Mouse (Mus musculus) stomach, embryonic 16.5 days (tissue): ENCODE data around the gene Ubr7. TPM values are rescaled to one million over a fixed set of nuclear protein-coding genes. Genes with fewer than 3 reads are reported as not detected.

Experiments
- ATAC-seq: fragments of 200-750 bp; cut with Nextera tagmentation; 2 replicates; pipeline ENCODE4 v1.8.0; 2017; ENCODE audit warnings: moderate number of reproducible peaks, moderate TSS enrichment; ENCODE audit not compliant: insufficient read depth, low FRiP score
- H3K27ac ChIP-seq: fragments of 300-500 bp; sonication (generic); 2 replicates; pipeline ENCODE4 v1.5.1; 2014; ENCODE audit warnings: low read length
- H3K27me3 ChIP-seq: fragments of 300-500 bp; sonication (generic); 2 replicates; pipeline ENCODE4 v1.6.1; 2014; ENCODE audit warnings: low read length, control low read depth, mixed read lengths; ENCODE audit not compliant: control insufficient read depth, insufficient read depth
- H3K36me3 ChIP-seq: fragments of 300-500 bp; sonication (generic); 2 replicates; pipeline ENCODE4 v1.6.1; 2014; ENCODE audit warnings: low read length; ENCODE audit not compliant: control insufficient read depth, insufficient read depth
- H3K4me1 ChIP-seq: fragments of 300-500 bp; sonication (generic); 2 replicates; pipeline ENCODE4 v1.6.1; 2014; ENCODE audit warnings: low read length, control low read depth, mixed read lengths; ENCODE audit not compliant: control insufficient read depth, insufficient read depth
- H3K4me2 ChIP-seq: fragments of 300-500 bp; sonication (generic); 2 replicates; pipeline ENCODE4 v1.6.1; 2014; ENCODE audit warnings: low read depth, low read length, mixed read lengths
- H3K4me3 ChIP-seq: fragments of 300-500 bp; sonication (generic); replicated peaks from 2 replicates; pipeline ENCODE4 v1.5.1; 2014; ENCODE audit warnings: mild to moderate bottlenecking, low read length
- H3K9ac ChIP-seq: fragments of 300-500 bp; sonication (generic); 2 replicates; pipeline ENCODE4 v1.6.1; 2014; ENCODE audit warnings: low read length
- H3K9me3 ChIP-seq: fragments of 300-500 bp; sonication (generic); replicated peaks from 2 replicates; pipeline ENCODE4 v1.6.1; 2016; ENCODE audit warnings: low read length, control low read depth; ENCODE audit not compliant: control insufficient read depth
- WGBS: fragments of 180-500 bp; shearing (Covaris S2); extraction: QIAGEN DNeasy Blood & Tissue Kit; methylation state at CpG from one replicate; pipeline ENCODE4 v1.1.7; 2014; 5-methylcytosine and 5-hydroxymethylcytosine counted together
- polyA plus RNA-seq: library from polyadenylated mRNA; unstranded; fragments of >200 nt; fragmentation: Nextera tagmentation; extraction: Ambion mirVana; gene quantifications from 2 replicates; pipeline ENCODE4 v1.2.1, GENCODE M21; 2015

Ubr7 gene
- polyA plus RNA-seq, 1 experiment from 2014 or later = 34.7 TPM

DNA sequence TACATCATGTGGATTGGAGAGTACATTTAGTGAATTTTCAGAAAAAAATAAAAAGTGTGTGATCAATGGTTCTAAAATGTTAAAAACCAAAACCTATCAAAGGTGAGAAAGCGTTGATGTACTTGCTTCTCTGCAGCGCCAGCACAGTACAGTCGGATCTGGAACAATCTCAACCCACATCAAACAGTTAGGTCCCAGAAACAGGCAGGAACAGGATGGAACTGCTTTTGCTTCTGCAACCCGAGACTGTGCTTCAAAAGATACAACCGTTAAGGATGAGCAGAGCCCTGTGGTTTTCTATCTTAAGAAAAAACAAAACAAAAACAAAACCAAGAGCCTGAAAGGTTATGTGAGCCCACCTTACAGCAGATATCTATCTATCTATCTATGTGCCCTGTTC is 25.1 kb downstream of the Ubr7 start:
- H3K4me3 ChIP-seq = no peak overlapping the region
- 89% methylated on average over 5 of the region's 5 CpGs for WGBS
- ATAC-seq = no peak
- H3K27me3 ChIP-seq = no peaks in the 10 kb centered on the region
- H3K4me2 ChIP-seq = no peak overlapping the region
- H3K27ac ChIP-seq = no peak overlapping the region
- no peaks in the 10 kb centered on the region for H3K4me1 ChIP-seq
- H3K9me3 ChIP-seq = no peaks in the 10 kb centered on the region
- peaks cover 16% of the 10 kb centered on the region for H3K36me3 ChIP-seq
- no peak overlapping the region for H3K9ac ChIP-seq

DNA sequence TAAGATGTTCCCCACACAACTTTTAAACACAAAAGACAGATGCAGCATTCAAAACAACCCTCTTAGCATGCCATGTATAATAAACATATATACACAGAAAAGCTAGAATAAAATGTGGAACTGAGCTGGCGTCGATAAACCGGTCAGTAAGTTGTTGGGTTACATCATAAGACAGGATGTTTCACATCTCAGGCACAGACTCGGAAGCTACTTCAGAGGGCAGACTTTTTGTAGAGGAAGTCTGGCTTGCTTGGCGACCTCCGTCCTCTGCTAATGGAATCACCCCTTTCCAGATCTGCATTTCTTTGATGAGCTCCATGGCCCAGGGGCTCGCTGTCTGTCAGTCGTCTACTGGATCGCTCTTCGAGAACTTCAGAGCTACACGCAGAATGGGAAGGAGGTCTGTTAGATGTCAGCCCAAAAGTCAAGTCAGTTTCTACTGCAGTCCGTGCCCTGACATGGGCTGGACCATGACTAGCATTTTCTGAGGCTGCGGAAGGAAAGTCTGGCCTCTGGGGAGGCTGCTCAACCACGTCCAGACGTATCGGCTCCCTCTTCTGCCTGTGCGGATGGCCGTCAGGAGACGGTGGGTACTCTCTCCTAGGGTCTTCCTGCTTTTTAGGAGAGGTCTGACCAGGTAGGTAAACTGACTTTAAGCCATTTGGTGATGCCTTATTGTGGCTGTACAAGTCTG is 27.3 kb downstream of the Ubr7 start:
- ATAC-seq = no peak
- H3K36me3 ChIP-seq = peaks cover 18% of the 10 kb centered on the region

DNA sequence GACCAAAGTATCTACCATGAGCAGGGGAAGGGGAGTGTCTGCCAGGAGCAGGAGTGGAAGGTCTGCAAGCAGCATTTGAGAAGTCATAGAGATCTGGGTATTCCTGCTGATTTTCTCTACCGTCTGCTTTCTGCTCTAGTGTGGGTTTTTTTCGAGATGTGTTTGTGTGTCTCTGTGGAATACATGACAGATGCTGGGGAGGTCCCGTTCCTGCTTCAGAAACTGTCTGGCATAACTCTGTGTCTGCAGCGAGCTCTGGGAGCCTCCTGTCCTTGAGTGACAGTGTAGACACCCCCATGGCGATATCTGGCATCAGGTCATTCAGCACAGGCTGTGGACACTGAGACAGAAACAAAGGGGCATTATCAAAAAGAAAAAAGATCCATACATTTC is 27.8 kb downstream of the Ubr7 start:
- no peak overlapping the region for H3K9ac ChIP-seq
- no peaks in the 10 kb centered on the region for H3K27me3 ChIP-seq
- no peaks in the 10 kb centered on the region for H3K4me1 ChIP-seq
- no peaks in the 10 kb centered on the region for H3K9me3 ChIP-seq
- 81% methylated on average over 5 of the region's 5 CpGs for WGBS
- H3K36me3 ChIP-seq = peaks cover 18% of the 10 kb centered on the region
- H3K27ac ChIP-seq = no peak overlapping the region
- no peak overlapping the region for H3K4me3 ChIP-seq
- no peak for ATAC-seq
- H3K4me2 ChIP-seq = no peak overlapping the region

More for the DNA sequence above, 27.3 kb downstream of the Ubr7 start:
- Histone ChIP-seq H3K27me3 (no peaks in the 10 kb centered on the region), H3K9me3 (no peaks in the 10 kb centered on the region), H3K4me1 (no peaks in the 10 kb centered on the region), H3K4me2 (no peak overlapping the region), H3K9ac (no peak overlapping the region), H3K27ac (no peak overlapping the region), H3K4me3 (no peak overlapping the region)
- 85% methylated on average over 19 of the region's 19 CpGs for WGBS

- Histone ChIP-seq H3K9ac (no peak overlapping the region), H3K36me3 (peaks cover 22% of the 10 kb centered on the region), H3K27me3 (no peaks in the 10 kb centered on the region), H3K4me2 (no peak overlapping the region), H3K4me3 (no peak overlapping the region), H3K9me3 (no peaks in the 10 kb centered on the region), H3K4me1 (no peaks in the 10 kb centered on the region), H3K27ac (no peak overlapping the region)
- WGBS = 66% methylated on average over 7 of the region's 7 CpGs
- ATAC-seq = no peak
These were observed 30.2 kb downstream of the Ubr7 start for GRCm38 (mm10) chr12:102787927-102788326.

DNA sequence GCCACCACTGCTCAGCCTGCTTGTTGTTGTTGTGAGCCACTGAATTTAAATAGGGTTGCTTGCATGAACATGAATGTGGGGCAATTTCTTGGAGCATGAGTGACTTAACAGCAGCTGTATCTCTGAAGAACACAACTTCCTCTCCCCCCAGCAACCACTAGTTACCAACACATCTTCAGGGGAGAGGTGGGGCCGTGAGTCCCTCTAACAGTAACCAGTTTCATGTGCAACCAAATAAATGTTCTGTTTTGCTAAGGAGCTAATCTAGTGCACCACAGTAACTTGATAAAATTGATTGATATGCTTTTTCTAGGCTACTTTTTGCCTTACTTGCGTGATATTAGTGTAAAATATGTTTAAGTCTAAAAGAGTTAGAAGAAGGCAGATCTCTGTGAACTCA is 41.8 kb downstream of the Ubr7 start:
- H3K27me3 ChIP-seq = no peaks in the 10 kb centered on the region
- H3K4me1 ChIP-seq = no peaks in the 10 kb centered on the region
- no peak overlapping the region for H3K4me3 ChIP-seq
- H3K4me2 ChIP-seq = no peak overlapping the region
- no peaks in the 10 kb centered on the region for H3K9me3 ChIP-seq
- no peaks in the 10 kb centered on the region for H3K36me3 ChIP-seq
- no peak overlapping the region for H3K27ac ChIP-seq
- H3K9ac ChIP-seq = no peak overlapping the region
- 84% methylated on average over 2 of the region's 2 CpGs for WGBS
- no peak for ATAC-seq

DNA sequence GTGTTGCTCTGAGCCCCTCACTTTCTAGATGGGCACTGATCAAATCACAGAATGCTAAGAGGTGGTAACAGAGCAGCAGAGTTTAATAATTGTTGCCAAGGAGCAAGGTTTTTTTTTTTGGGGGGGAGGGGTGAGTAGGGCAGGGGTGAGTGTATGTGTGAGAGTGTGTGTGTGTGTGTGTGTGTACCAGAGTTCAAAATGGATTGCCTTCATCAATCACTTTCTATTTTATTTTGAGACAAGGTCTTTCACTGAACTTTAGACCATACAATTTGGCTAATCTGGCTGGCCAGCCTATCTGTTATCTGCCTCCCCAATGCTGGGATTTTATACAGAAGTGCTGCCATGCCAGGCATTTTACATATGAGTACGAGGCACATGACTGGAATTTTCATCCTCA is 57.1 kb downstream of the Ubr7 start:
- Histone ChIP-seq H3K9me3 (no peaks in the 10 kb centered on the region), H3K27me3 (no peaks in the 10 kb centered on the region), H3K4me2 (no peak overlapping the region), H3K36me3 (no peaks in the 10 kb centered on the region; the same call in 1 of the 2 replicates), H3K9ac (no peak overlapping the region), H3K4me1 (no peaks in the 10 kb centered on the region), H3K4me3 (no peak overlapping the region), H3K27ac (no peak overlapping the region)
- 73% methylated on average over 1 of the region's 1 CpGs for WGBS
- no peak for ATAC-seq

GRCm38 (mm10) chr12:102826399-102826798 is 68.6 kb downstream of the Ubr7 start:
- Histone ChIP-seq H3K27ac (no peak overlapping the region), H3K4me1 (no peaks in the 10 kb centered on the region), H3K27me3 (no peaks in the 10 kb centered on the region), H3K9me3 (no peaks in the 10 kb centered on the region), H3K4me2 (no peak overlapping the region), H3K36me3 (no peaks in the 10 kb centered on the region), H3K9ac (no peak overlapping the region), H3K4me3 (no peak overlapping the region)
- no peak for ATAC-seq
- WGBS = 78% methylated on average over 1 of the region's 1 CpGs

GRCm38 (mm10) chr12:102827119-102827518 is 69.4 kb downstream of the Ubr7 start:
- H3K4me3 ChIP-seq = no peak overlapping the region
- ATAC-seq = no peak
- H3K9ac ChIP-seq = no peak overlapping the region
- no peaks in the 10 kb centered on the region for H3K27me3 ChIP-seq
- no peak overlapping the region for H3K27ac ChIP-seq
- H3K4me1 ChIP-seq = 0 out of 2 replicates have a peak, but pooled peaks cover 2% of the 10 kb centered on the region
- no peaks in the 10 kb centered on the region for H3K36me3 ChIP-seq
- no peaks in the 10 kb centered on the region for H3K9me3 ChIP-seq
- no peak overlapping the region for H3K4me2 ChIP-seq
- WGBS = 90% methylated on average over 1 of the region's 1 CpGs
